ENCODE assay signal across 24 mouse cellular contexts in genomic region chr5:139049367-139049766, GRCm38 (mm10). TPM values are rescaled to one million over a fixed set of nuclear protein-coding genes. Genes with fewer than 3 reads are reported as not detected.
A peak's percentile ranks its signal among the peaks of the same experiment; 100 is the strongest.
DNase-seq lines count a peak whose midpoint lies in the region; ATAC-seq and TF ChIP-seq lines count a peak whose summit lies in the region.
"Had no signal": no experiment of that assay in that cellular context is flagged by ENCODE, and none has a peak within 500 bp of the region (broad histone marks: within the 10 kb centered on the region; RNA-seq: fewer than 3 reads in every experiment).

No protein-coding gene starts in this region.

- peaks cover 11% of the 10 kb centered on the region; the same call in 1 of the 2 replicates for H3K4me1 ChIP-seq in heart, embryonic 12.5 days (replicated peaks)
- H3K4me1 ChIP-seq: embryonic facial prominence, embryonic 15.5 days; stomach, embryonic 15.5 days had no signal

- H3K4me3 ChIP-seq in heart, embryonic 12.5 days = no peak overlapping the region
- no peak overlapping the region for H3K4me3 ChIP-seq in left cerebral cortex, adult 2 months
- H3K4me3 ChIP-seq: embryonic facial prominence, embryonic 15.5 days; forebrain, embryonic 15.5 days; heart, adult 2 months; hindbrain, embryonic 15.5 days; neural tube, embryonic 15.5 days; stomach, embryonic 15.5 days had no signal

- intact Hi-C loops in heart, postnatal 10 days (cut with DNase I) = no loop called here
- intact Hi-C loops in left cerebral cortex, adult 2 months (cut with DNase I) = no loop called here

- TF ChIP-seq CTCF in left cerebral cortex, adult 2 months (IDR thresholded peaks at IDR 0.05) = no peak

- ATAC-seq in heart, embryonic 12.5 days (ENCODE audit: insufficient number of reproducible peaks, low FRiP score) = no peak
- ATAC-seq: forebrain, embryonic 15.5 days had no signal

- peak; percentile 11 to 39 for DNase-seq in heart, postnatal 10 days
- no peak for DNase-seq in left cerebral cortex, adult 2 months (ENCODE audit: extremely low spot score in 1 of 2, low spot score in 2 of 2)
- no peak for DNase-seq in left cerebral cortex, adult 11 months (ENCODE audit: low spot score)
- peak; percentile 61 for DNase-seq in right cerebral cortex, adult 18-20 months
- no peak for DNase-seq in gastrocnemius, adult 18-20 months (ENCODE audit: low spot score)
- DNase-seq in lung, postnatal 25 days (ENCODE audit: low spot score) = no peak
- DNase-seq in lung, postnatal 14 days = no peak
- DNase-seq: adrenal gland, postnatal 36 days; cerebellum, adult 11 months; cerebellum, adult 9-11 months; gastrocnemius, postnatal 25 days; heart, postnatal 36 days; kidney, adult 2 months; thymus, adult 18-20 months; thymus, postnatal 36 days had no signal

- H3K9ac ChIP-seq in heart, embryonic 12.5 days = no peak overlapping the region
- H3K9ac ChIP-seq: embryonic facial prominence, embryonic 15.5 days; forebrain, embryonic 15.5 days; hindbrain, embryonic 15.5 days; neural tube, embryonic 15.5 days; stomach, embryonic 15.5 days had no signal

- no peaks in the 10 kb centered on the region for H3K9me3 ChIP-seq in heart, embryonic 12.5 days (replicated peaks)
- H3K9me3 ChIP-seq: embryonic facial prominence, embryonic 15.5 days; forebrain, embryonic 15.5 days; hindbrain, embryonic 15.5 days; neural tube, embryonic 15.5 days; stomach, embryonic 15.5 days had no signal

- no peaks in the 10 kb centered on the region for H3K27me3 ChIP-seq in heart, embryonic 12.5 days (replicated peaks)
- H3K27me3 ChIP-seq: embryonic facial prominence, embryonic 15.5 days; forebrain, embryonic 15.5 days; hindbrain, embryonic 15.5 days; neural tube, embryonic 15.5 days; stomach, embryonic 15.5 days had no signal

- 61% methylated on average over 7 of the region's 7 CpGs for WGBS in heart, embryonic 12.5 days

- H3K4me2 ChIP-seq in heart, embryonic 12.5 days = no peak overlapping the region
- H3K4me2 ChIP-seq: embryonic facial prominence, embryonic 15.5 days; forebrain, embryonic 15.5 days; hindbrain, embryonic 15.5 days; midbrain, embryonic 11.5 days; neural tube, embryonic 15.5 days; stomach, embryonic 15.5 days had no signal

- H3K36me3 ChIP-seq in heart, embryonic 12.5 days = no peaks in the 10 kb centered on the region
- H3K36me3 ChIP-seq: embryonic facial prominence, embryonic 15.5 days; stomach, embryonic 15.5 days had no signal

- H3K27ac ChIP-seq in heart, embryonic 12.5 days (ENCODE audit: poor library complexity, severe bottlenecking) = no peak overlapping the region
- peak overlapping the region; percentile 57 for H3K27ac ChIP-seq in left cerebral cortex, adult 2 months
- H3K27ac ChIP-seq: embryonic facial prominence, embryonic 15.5 days; forebrain, embryonic 15.5 days; heart, adult 2 months; hindbrain, embryonic 15.5 days; kidney, postnatal 0 days; neural tube, embryonic 15.5 days; stomach, embryonic 15.5 days had no signal

RNA-seq across cellular contexts. Expression of gene Pdgfa, which starts 52.2 kb away (rescaled TPM):
- total RNA-seq in heart, postnatal 10 days (2021) = 10 to 100 TPM; 34.1 to 45.2 TPM
- polyA plus RNA-seq in heart, embryonic 12.5 days (2016; fragmentation: Nextera tagmentation; extraction: Ambion mirVana) = 34.4 and 37.4 TPM in 2 replicates
- 10 to 100 TPM; 52.1 to 53.0 TPM for total RNA-seq in left cerebral cortex, adult 2 months (2021)
- 10 to 100 TPM; 18.8 to 22.9 TPM for total RNA-seq in gastrocnemius, adult 18-20 months (2021)

Comparison
In these comparisons a context has a peak if more than half of its experiments do, and no peak if none do; other contexts are left out.
1. DNase-seq: peak in heart, postnatal 10 days (2 of 2) and right cerebral cortex, adult 18-20 months (single experiment); none in left cerebral cortex, adult 2 months (0 of 2), left cerebral cortex, adult 11 months (single experiment), gastrocnemius, adult 18-20 months (single experiment), lung, postnatal 25 days (single experiment) and lung, postnatal 14 days (single experiment).